9 mouse cellular contexts compared by ENCODE assay signal in genomic region chr8:124171557-124172528, GRCm38 (mm10). TPM values are rescaled to one million over a fixed set of nuclear protein-coding genes. Genes with fewer than 3 reads are reported as not detected.
A peak's percentile ranks its signal among the peaks of the same experiment; 100 is the strongest.
DNase-seq lines count a peak whose midpoint lies in the region; ATAC-seq and TF ChIP-seq lines count a peak whose summit lies in the region.
"Had no signal": no experiment of that assay in that cellular context is flagged by ENCODE, and none has a peak within 500 bp of the region (broad histone marks: within the 10 kb centered on the region; RNA-seq: fewer than 3 reads in every experiment).

No protein-coding gene starts in this region.

- TF ChIP-seq CTCF in gastrocnemius, adult 2 months (IDR thresholded peaks at IDR 0.05) = no peak
- no peak for TF ChIP-seq CTCF in lung, postnatal 0 days (IDR thresholded peaks at IDR 0.05)
- TF ChIP-seq CTCF in lung, adult 2 months (IDR thresholded peaks at IDR 0.05; ENCODE audit: insufficient read depth, low read length) = no peak
- TF ChIP-seq CTCF in forebrain, postnatal 0 days (IDR thresholded peaks at IDR 0.05; ENCODE audit: low read depth) = no peak
- TF ChIP-seq CTCF in liver, postnatal 0 days (IDR thresholded peaks at IDR 0.05; ENCODE audit: low read depth) = no peak

- 55% methylated on average over 17 of the region's 17 CpGs for WGBS in lung, postnatal 0 days
- 62% methylated on average over 17 of the region's 17 CpGs for WGBS in lung, adult 2 months
- 38% methylated on average over 17 of the region's 17 CpGs for WGBS in forebrain, postnatal 0 days
- 70% methylated on average over 17 of the region's 17 CpGs for WGBS in liver, postnatal 0 days (ENCODE audit: insufficient replicate concordance)

- H3K9ac ChIP-seq in lung, postnatal 0 days (replicated peaks; ENCODE audit: low read depth) = no peak overlapping the region
- H3K9ac ChIP-seq in forebrain, postnatal 0 days = no peak overlapping the region
- H3K9ac ChIP-seq in liver, postnatal 0 days (replicated peaks) = no peak overlapping the region
- H3K9ac ChIP-seq: lung, embryonic 15.5 days had no signal

- no peaks in the 10 kb centered on the region for H3K27me3 ChIP-seq in lung, postnatal 0 days (replicated peaks; ENCODE audit: insufficient read depth, low read length)
- H3K27me3 ChIP-seq in forebrain, postnatal 0 days (ENCODE audit: insufficient read depth, low read length) = no peaks in the 10 kb centered on the region
- no peaks in the 10 kb centered on the region for H3K27me3 ChIP-seq in liver, postnatal 0 days (ENCODE audit: insufficient read depth, low read length)

- no peak overlapping the region for H3K27ac ChIP-seq in gastrocnemius, adult 2 months
- no peak overlapping the region for H3K27ac ChIP-seq in lung, postnatal 0 days (ENCODE audit: low read length)
- no peak overlapping the region for H3K27ac ChIP-seq in forebrain, postnatal 0 days (ENCODE audit: low read depth, low read length)
- no peak overlapping the region for H3K27ac ChIP-seq in liver, postnatal 0 days (ENCODE audit: low read depth)
- H3K27ac ChIP-seq: lung, embryonic 15.5 days had no signal

- no peaks in the 10 kb centered on the region for H3K36me3 ChIP-seq in lung, postnatal 0 days (ENCODE audit: insufficient read depth, low read length)
- no peaks in the 10 kb centered on the region for H3K36me3 ChIP-seq in forebrain, postnatal 0 days (ENCODE audit: insufficient read depth)
- no peaks in the 10 kb centered on the region for H3K36me3 ChIP-seq in liver, postnatal 0 days (replicated peaks; ENCODE audit: insufficient read depth, low read length)
- H3K36me3 ChIP-seq: lung, embryonic 15.5 days had no signal

- peak; percentile 33 for DNase-seq in gastrocnemius, adult 2 months
- DNase-seq in gastrocnemius, postnatal 25 days = no peak
- DNase-seq in lung, postnatal 0 days (ENCODE audit: low spot score) = peak; percentile 32
- DNase-seq in lung, adult 2 months = no peak
- DNase-seq in forebrain, postnatal 0 days = peak; percentile 47
- peak; percentile 41 for DNase-seq in skeletal muscle tissue, adult 2 months (ENCODE audit: low read depth, low spot score)
- no peak for DNase-seq in embryo, embryonic 11 days
- DNase-seq in liver, postnatal 0 days = no peak

- intact Hi-C loops in gastrocnemius, adult 2 months (cut with DNase I) = no loop called here

- no peak for TF ChIP-seq POLR2A in lung, adult 2 months (IDR thresholded peaks at IDR 0.05; ENCODE audit: borderline replicate concordance, extremely low read depth, low read depth, low read length)

- no peaks in the 10 kb centered on the region for H3K4me1 ChIP-seq in lung, postnatal 0 days (ENCODE audit: insufficient read depth, low read depth, low read length)
- peaks cover 2% of the 10 kb centered on the region for H3K4me1 ChIP-seq in lung, adult 2 months (ENCODE audit: control insufficient read depth, insufficient read depth, low read length)
- peaks cover 23% of the 10 kb centered on the region for H3K4me1 ChIP-seq in forebrain, postnatal 0 days (ENCODE audit: insufficient read depth)
- H3K4me1 ChIP-seq in liver, postnatal 0 days (ENCODE audit: insufficient read depth) = no peaks in the 10 kb centered on the region

- H3K4me2 ChIP-seq in lung, postnatal 0 days (replicated peaks; ENCODE audit: low read depth, low read length) = no peak overlapping the region
- H3K4me2 ChIP-seq in forebrain, postnatal 0 days (ENCODE audit: low read depth) = no peak overlapping the region
- H3K4me2 ChIP-seq in liver, postnatal 0 days (ENCODE audit: low read depth, low read length) = no peak overlapping the region
- H3K4me2 ChIP-seq: lung, embryonic 15.5 days had no signal

- no peak for ATAC-seq in lung, postnatal 0 days
- ATAC-seq in forebrain, postnatal 0 days = peak; percentile 41
- no peak for ATAC-seq in liver, postnatal 0 days

- TF ChIP-seq EP300 in lung, postnatal 0 days (IDR thresholded peaks at IDR 0.05) = no peak
- no peak for TF ChIP-seq EP300 in liver, postnatal 0 days (IDR thresholded peaks at IDR 0.05; ENCODE audit: low read depth)

- no peaks in the 10 kb centered on the region for H3K9me3 ChIP-seq in lung, postnatal 0 days (ENCODE audit: low read length)
- H3K9me3 ChIP-seq in forebrain, postnatal 0 days (ENCODE audit: low read length) = no peaks in the 10 kb centered on the region
- H3K9me3 ChIP-seq in liver, postnatal 0 days (ENCODE audit: low read length) = no peaks in the 10 kb centered on the region
- H3K9me3 ChIP-seq: lung, embryonic 15.5 days had no signal

- no peak overlapping the region; the same call in 1 of the 2 replicates for H3K4me3 ChIP-seq in gastrocnemius, adult 2 months
- H3K4me3 ChIP-seq in lung, postnatal 0 days (ENCODE audit: low read depth, low read length) = no peak overlapping the region
- H3K4me3 ChIP-seq in lung, adult 2 months (replicated peaks; ENCODE audit: extremely low read depth, low read depth, low read length) = no peak overlapping the region
- no peak overlapping the region for H3K4me3 ChIP-seq in forebrain, postnatal 0 days (ENCODE audit: low read depth, low read length)
- H3K4me3 ChIP-seq in liver, postnatal 0 days (ENCODE audit: low read depth, low read length) = no peak overlapping the region
- H3K4me3 ChIP-seq: lung, embryonic 15.5 days had no signal

RNA-seq across cellular contexts. Expression of gene Galnt2, which starts 59.3 kb away (rescaled TPM):
- 10 to 100 TPM; 35.6 to 37.2 TPM for total RNA-seq in gastrocnemius, adult 2 months (2021)
- 10 to 100 TPM; 30.7 to 39.0 TPM for total RNA-seq in gastrocnemius, postnatal 25 days (2021)
- 54.3 and 66.2 TPM in 2 replicates for polyA plus RNA-seq in lung, postnatal 0 days (2015; fragmentation: Nextera tagmentation; extraction: Ambion mirVana)
- polyA plus RNA-seq in lung, adult 2 months (2012; rRNA removed) = 17.6 and 25.5 TPM in 2 replicates
- total RNA-seq in forebrain, postnatal 0 days (2014; rRNA removed) = 55.4 and 55.5 TPM in 2 replicates
- polyA plus RNA-seq in forebrain, postnatal 0 days (2015; fragmentation: Nextera tagmentation; extraction: Ambion mirVana) = 58.2 and 63.1 TPM in 2 replicates
- polyA plus RNA-seq in liver, postnatal 0 days (2015; fragmentation: Nextera tagmentation; extraction: Ambion mirVana) = 23.3 and 23.5 TPM in 2 replicates

Comparison
In these comparisons a context has a peak if more than half of its experiments do, and no peak if none do; other contexts are left out.
1. DNase-seq: peak in gastrocnemius, adult 2 months (single experiment), lung, postnatal 0 days (single experiment), forebrain, postnatal 0 days (single experiment) and skeletal muscle tissue, adult 2 months (single experiment); none in gastrocnemius, postnatal 25 days (single experiment), lung, adult 2 months (single experiment), embryo, embryonic 11 days (single experiment) and liver, postnatal 0 days (single experiment).